Mouse (Mus musculus) c-Kit-positive CD71-positive TER-119-negative erythroid progenitor cells, embryonic 14.5 days (primary cell): Measurements from ENCODE around the gene Camkk2.

Source experiments
- DNase-seq: peaks from one replicate; pipeline ENCODE4 v3.0.0-alpha.2; 2013; ENCODE audit warnings: low read depth

Camkk2 gene

DNA sequence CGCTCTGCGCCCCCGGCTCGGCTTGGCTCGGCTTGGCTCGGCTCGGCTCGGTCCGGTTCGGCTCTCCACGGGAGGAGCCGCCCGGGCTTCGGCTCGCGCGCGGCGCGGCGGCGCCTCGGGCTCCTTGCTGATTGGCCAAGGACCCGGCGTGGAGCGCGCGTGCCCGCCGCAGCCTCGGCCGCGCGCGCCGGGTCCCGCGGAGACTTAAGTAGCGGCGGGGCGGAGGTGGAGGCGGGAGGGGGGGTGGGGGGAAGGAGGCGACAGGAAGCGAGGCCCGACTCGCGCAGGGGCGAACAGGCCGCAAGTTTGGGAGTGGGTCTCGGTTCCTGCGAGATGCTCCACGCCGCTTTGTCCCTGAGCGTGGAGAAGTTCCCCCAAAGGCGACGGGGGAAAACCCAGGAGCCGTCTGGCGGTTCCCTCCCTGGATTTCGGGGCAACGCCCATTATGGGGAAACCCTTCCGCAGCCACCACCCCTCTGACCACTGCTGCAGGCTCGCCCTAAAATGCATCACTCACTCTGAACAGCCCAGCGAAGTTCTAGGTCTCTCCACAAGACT is at the start of gene Camkk2:
Gene Camkk2 (minus strand): TSS at position 133 of the 558 bp plus-strand sequence.
- DNase-seq = peak; percentile 53

DNA sequence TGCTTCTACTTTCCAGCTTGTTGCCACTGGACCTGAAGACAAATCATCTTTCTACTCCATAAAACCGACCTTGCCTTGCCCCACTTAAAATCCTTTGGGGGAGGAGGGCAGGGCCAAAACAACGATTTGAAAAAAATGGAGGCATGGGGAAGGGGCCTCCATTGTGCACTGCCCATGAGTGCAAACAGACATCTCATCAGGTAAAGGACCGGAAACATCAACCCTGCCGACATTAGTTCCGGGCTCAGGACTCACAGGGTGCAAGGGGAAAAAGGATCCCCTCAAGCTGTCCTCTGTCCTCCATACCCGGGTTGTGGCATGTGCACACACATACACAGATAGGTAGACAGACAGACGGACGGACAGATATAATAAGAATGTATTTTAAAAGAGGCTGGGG is 45.9 kb upstream of the Camkk2 start:
- DNase-seq = no peak

DNA sequence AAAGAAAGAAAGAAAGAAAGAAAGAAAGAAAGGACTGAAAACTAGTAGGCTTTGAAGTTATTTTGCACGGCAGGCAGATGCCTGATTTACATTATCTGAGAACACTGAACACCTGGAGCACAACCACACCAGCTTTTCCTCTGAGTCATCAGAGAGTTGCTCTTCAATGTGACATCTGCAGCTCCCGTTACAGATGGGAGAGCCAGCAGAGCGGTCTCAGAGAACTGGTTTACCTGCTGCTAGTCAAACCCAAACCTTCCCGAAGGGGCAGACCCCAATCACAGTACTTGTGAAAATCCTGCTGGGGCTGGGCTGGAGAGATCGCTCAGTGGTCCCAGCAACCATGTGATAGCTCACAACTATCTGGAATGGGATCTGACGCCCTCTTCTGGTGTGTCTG is 45.2 kb upstream of the Camkk2 start:
- DNase-seq = no peak

- DNase-seq = no peak
Measured at GRCm38 (mm10) chr5:122823976-122824375, 44.8 kb upstream of the Camkk2 start.

DNA sequence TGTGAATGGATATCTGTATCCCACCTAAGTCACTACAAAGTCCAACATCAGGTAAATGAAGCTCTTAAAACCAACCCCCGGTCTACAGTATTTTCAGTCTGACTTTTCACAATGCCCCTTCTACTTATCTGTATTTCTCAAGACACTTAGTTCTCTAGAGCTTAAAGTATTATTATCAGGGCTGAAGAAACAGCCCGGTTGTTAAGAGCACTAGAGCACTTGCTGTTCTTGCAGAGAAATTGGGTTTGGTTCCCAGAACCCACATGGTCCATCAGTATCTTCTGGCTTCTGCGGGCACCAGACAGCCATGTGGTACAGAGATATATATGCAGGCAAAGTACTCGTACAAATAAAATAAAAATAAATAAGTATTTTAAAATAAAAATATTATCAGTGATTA is 43.2 kb upstream of the Camkk2 start:
- DNase-seq = peak; percentile 72

DNA sequence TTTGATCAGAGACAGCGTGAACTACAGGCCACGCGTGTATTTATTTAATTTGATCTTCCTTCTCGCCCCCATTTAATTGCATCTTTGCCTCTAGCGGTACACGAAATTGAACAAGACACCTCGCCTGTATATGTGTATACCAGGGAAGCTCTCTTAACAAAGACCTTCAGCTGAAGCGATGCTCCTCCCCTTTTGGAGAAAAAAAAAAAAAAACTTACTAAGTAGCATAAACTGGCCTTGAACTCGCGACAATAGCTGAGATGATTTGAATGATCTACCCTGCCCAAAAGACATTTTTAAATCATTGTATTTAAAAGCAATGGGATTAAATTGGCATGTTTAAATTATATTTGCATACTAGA is 42.3 kb upstream of the Camkk2 start:
- DNase-seq = no peak

DNA sequence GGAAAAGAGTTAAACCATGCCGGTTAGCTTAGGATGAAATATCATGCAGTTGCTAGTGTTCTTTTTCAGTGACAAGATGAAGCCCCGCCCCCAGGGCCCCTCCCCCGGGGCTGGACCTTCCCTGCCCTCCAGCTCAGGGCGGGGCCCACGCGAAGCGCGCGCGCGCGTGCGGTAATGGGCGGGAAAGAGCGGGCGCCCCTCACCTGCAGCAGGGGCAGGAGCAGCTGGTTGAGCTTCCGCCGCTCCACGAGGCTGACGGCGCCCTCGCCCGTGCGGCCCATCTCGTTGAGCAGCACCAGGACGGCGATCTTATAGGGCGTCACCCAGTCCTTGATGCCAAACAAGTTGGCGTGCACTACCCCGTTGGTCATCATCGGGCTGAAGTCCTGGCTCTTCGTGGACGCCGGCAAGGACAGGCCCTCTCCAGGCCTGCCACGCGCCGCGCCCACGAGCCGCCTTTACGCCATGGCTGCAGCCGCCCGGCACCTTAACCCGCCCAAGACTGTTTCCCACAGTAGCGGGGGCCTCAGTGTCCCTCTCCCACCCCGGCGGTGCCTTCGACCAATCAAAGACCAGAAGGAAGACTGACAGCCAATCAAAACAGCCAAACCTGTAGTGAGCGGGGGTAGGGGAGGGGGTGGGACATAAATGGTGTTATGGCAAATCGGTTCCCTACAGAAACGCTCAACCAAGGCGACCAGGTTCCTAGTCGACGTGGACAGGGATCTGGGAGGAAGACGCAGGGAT is 41.7 kb upstream of the Camkk2 start, which contains the start of gene Anapc5:
Gene Anapc5 (minus strand): TSS at position 563 of the 747 bp plus-strand sequence.
- DNase-seq = peak; percentile 97

DNA sequence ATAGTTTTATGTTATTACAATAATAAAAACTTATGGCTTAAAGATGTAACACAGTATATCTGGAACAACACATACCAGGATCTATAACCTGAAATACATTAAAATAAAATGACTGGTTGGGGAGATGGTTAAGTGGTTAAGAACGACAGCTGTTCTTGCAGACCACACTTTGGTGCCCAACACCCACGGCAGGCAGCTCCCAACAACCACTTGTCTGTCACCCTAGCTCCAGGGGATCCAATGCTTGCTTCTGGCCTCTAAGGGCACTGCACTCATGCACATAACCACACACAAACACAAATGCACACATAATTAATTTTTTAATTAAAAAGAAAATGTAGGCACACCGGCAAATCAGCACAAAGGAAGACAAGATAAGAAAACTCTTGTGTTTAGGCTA is 33.5 kb upstream of the Camkk2 start:
- no peak for DNase-seq

- DNase-seq = peak; percentile 84
Measured at GRCm38 (mm10) chr5:122811364-122812079, 32.3 kb upstream of the Camkk2 start.

GRCm38 (mm10) chr5:122805503-122805902 is 26.3 kb upstream of the Camkk2 start:
- no peak for DNase-seq

GRCm38 (mm10) chr5:122802706-122803105 is 23.5 kb upstream of the Camkk2 start:
- DNase-seq = no peak

DNA sequence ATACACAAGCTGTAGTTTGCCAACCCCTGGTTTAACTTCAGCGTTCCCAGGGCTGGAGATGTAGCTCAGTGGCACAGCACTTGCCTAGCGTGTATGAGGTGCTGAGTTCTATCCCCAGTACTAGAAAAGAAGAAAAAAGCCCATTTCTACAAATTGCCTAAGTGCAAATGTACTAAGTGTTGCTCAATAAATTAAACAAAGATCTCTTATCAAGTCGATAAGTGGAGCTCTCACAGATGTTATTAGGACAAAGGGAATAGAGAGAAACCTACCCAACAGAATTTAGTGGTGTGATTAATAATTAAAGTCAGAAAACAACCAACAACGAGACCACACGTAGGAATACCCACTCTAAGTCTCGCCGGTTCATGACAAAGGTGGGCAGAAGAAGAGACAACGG is 22.5 kb upstream of the Camkk2 start:
- DNase-seq = no peak

DNA sequence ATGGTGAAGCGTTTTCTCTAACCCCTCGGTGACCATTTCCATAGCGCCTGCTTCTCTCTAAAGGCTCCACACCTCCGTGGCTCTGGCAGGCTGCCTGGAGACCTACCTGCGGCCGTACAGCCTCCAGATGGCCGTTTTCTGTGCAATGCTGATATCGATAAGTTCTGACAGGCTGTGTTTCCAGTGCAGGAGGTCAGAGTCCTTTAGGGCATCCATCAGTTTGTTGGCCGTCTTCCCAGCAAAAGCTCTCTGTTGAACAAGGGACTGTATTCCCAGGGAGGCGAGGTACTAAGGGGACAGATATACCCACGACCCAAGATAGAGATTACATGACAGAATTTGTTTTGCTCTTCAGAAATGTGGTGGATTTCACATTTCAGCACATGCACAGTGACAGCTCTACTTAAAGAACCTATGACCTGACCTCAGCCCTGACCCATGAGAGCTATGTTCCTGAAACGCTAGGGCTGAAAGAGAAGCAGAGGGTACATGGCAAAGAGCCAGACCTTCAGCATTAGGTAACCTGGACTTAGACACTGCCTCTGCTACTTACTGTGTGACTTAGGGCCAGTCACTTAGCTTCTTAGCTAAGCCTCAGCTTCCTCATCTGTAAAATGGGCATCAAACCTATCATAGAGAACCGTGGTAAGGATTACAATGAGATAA is 21.3 kb upstream of the Camkk2 start:
- no peak for DNase-seq

GRCm38 (mm10) chr5:122799379-122800344 is 20.5 kb upstream of the Camkk2 start:
- DNase-seq = no peak

- no peak for DNase-seq
Measured at GRCm38 (mm10) chr5:122798557-122799378, 19.6 kb upstream of the Camkk2 start.

GRCm38 (mm10) chr5:122797866-122798265 is 18.7 kb upstream of the Camkk2 start:
- DNase-seq = no peak

- no peak for DNase-seq
Measured at GRCm38 (mm10) chr5:122788696-122789095, 9.5 kb upstream of the Camkk2 start.

- no peak for DNase-seq
Measured at GRCm38 (mm10) chr5:122786035-122786819, 7.0 kb upstream of the Camkk2 start.

DNA sequence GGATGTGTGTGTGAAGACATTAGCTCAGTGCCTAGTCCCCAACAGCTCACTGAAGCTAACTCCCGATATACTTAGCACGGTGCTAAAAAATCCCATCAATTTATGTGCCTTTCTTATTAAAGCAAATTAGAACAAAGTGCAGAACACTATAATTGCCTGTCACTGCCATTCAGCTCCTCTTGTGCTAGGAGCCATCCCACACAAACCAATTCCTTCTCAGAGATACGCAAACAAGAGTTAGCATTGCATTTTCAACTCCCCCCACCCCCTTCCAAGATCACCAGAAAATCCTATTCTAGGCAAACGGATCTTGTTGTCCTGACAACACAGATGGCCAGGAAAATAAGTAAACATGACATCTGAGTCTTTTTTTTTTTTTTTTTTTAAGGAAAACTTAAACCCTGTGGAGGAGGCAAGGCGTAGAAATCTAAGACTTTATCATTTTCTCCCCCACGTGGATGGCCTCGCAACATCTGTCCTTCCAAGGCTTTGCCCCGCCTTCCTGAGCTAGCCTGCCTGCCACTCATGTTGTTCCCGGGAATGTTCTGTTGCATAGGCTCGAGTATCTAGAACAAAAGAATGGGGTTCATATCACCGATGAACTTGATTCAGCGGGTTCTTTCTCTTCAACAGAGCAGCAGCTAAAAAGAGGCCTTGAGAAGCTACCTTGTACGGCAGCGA is 4.7 kb upstream of the Camkk2 start:
- DNase-seq = no peak
